Mouse (Mus musculus) ovary, postnatal 36 days (tissue): ENCODE data around the gene Slc2a12.

ENCODE experiments used
- DNase-seq: peaks from one replicate; pipeline ENCODE4 v3.0.0; 2022; ENCODE audit warnings: low spot score, mixed read lengths

Slc2a12 gene

GRCm38 (mm10) chr10:22660286-22661000, 15.6 kb downstream of the Slc2a12 start:
- DNase-seq, result no peak

DNA sequence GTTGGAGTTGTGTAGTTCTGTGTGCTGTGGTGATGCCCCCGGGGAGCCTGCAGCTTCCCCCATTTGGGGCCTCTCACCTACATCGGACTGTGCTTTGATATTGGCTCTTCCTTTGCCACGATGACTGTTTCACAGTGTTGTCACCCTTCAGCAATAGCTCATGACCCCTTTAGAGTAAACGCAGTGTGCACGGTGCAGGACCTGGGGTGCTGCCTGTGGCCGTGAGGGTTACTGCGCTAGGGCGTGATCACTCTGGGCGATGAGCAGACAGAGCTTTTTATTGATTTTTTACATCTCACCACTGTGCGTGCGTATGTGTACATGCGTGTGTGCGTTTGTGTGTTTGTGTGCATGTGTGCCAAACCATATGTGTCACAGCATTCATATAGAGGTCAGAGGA, 23.7 kb downstream of the Slc2a12 start:
- no peak for DNase-seq

GRCm38 (mm10) chr10:22674176-22674575, 29.4 kb downstream of the Slc2a12 start:
- no peak for DNase-seq

GRCm38 (mm10) chr10:22675848-22676630, 31.2 kb downstream of the Slc2a12 start:
- no peak for DNase-seq

GRCm38 (mm10) chr10:22696236-22696635, 51.4 kb downstream of the Slc2a12 start:
- no peak for DNase-seq

GRCm38 (mm10) chr10:22696864-22697263, 52.1 kb downstream of the Slc2a12 start:
- no peak for DNase-seq

- no peak for DNase-seq
Observed at GRCm38 (mm10) chr10:22698158-22698953, 53.5 kb downstream of the Slc2a12 start.

GRCm38 (mm10) chr10:22699487-22700335, 54.9 kb downstream of the Slc2a12 start:
- no peak for DNase-seq

DNA sequence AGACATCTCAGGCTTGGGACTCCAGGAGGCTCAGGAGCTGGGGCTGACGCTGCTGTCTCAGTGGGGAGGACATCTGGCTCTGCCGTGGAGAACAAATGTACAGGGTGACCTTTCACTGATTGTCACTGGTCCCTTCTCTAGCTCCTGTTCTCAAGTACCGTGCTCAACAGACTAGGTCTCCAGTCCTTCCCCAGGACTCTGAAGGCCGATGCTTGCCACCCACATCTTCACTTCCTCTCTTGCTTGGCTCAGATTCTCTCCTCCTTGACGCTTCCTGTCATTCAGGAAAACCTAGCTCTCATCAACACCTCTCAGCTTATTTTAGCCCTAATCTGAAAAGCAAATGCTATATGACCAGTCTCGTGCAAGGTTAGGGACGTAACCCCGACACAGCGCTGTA, 56.0 kb downstream of the Slc2a12 start:
- DNase-seq, result no peak

DNA sequence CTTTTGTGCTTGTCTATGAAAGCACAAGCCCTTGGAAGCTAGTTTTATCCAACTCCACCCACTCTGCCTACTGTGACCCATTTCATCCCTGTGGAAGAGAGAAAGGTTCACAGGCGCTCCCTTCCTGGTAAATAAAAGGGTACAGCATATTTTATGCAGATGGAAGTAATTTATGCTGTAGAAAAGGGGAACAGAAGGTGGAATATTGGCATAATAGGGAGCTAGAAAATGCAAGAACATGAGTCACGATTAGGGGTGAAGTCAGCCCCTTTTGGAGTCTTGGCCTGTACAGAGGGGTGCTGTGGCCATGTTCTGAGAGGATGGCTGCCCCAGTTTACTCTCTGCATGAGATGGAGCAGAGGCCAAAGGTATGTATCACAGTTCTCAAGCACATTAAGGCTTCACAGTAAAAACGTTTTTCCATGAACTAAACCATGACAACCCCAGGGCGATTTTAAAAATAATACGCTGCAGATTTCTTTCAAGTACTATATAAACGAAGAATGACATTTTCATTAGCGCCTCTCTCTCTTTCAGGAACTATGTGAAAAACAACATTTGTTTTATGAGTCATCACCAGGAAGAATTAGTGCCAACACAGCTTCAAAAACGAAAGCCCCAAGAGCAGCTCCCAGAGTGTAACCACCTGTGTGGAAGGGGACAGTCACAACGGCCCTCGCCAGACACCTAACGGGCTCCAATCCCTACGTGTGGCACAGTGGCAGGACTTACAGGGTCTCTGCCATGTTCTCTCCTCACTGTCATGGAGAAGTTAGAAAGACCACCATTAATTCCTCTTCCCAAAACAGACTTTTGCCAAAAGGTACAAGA, 56.9 kb downstream of the Slc2a12 start:
- DNase-seq, result no peak

GRCm38 (mm10) chr10:22703844-22704243, 59.0 kb downstream of the Slc2a12 start:
- DNase-seq, result no peak

- no peak for DNase-seq
Observed at GRCm38 (mm10) chr10:22708190-22708843, 63.5 kb downstream of the Slc2a12 start.

DNA sequence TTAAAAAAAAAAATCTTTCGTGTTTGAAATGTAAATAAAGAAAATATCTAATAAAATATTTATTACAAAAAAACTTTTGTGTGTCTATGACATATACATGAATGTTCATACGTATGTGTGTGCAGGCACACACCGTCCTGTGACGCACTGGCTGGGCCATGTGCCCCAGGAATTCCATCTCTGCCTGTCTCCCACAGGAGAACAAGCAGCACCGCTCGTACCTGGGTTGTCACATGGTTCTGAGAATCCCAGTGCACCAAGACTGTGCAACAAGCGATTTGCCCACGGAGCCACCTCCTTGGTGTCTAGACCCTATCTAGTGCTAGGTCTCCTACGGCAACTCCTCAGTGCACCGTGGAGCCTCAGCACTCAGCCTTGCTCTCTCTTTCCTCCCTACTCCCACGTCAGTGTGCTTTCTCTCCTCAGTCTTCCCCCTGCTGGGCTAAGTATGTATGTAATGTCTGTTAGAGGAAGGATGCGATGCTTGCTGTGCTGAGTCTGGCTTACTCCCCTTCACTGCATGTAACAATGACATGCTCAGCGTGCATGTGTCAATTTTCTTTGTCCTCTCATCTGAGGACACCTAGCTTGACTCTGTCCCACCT, 65.5 kb downstream of the Slc2a12 start:
- no peak for DNase-seq

- no peak for DNase-seq
Observed at GRCm38 (mm10) chr10:22712955-22713354, 68.1 kb downstream of the Slc2a12 start.

GRCm38 (mm10) chr10:22714520-22714919, 69.7 kb downstream of the Slc2a12 start:
- no peak for DNase-seq

DNA sequence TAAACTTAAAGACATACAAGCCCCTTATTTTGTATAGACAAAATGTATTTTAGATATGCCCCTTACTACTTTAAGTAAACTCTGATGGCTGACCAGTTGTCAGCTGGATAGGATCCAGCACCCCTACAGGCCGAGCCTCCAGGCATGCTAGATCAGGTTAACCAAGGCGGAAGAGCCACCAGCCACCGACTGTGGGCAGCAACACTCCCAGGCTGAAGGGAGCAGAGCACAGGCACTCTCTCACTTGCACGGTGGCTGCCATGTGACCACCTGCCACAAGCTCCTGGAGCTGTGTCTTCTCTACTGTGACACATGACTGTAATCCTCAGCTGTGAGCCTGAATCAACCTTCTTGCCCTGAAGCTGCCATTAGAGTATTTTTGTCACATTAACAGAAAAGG, 73.7 kb downstream of the Slc2a12 start:
- DNase-seq, result no peak

DNA sequence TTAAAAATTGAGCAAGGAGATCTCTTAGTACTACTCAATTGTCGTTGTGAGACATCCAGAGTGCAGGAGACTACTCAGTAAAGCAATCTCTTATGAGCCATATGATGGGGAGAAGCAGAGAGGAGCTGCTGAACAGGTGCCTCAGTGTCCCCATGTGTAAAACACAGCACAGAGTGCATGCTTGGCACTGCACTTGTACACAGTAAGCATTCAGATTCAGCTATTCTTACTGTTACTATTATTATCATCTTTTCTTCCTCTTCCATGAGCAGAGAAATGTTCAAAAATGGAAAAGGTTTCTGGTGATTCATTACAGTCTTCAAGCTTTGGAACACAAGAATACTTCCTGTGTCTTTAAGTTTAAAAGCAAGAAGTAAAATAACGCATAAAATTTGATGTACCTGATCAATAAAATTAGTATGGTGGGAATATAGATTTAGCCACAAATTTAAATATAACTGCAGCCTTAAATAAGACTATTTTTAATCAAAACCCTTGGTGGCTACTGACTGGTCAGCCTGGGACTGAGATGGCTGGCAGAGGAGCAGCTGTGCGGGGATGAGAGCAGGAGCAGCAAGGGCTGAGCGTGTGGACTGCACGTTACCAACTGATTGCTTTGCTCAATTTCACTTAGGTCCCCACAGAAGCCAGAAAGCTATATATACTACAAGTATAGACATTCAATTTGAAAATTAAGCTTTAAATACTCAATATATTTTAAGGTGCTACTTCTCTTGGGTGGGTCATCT, 76.1 kb downstream of the Slc2a12 start:
- DNase-seq, result no peak

DNA sequence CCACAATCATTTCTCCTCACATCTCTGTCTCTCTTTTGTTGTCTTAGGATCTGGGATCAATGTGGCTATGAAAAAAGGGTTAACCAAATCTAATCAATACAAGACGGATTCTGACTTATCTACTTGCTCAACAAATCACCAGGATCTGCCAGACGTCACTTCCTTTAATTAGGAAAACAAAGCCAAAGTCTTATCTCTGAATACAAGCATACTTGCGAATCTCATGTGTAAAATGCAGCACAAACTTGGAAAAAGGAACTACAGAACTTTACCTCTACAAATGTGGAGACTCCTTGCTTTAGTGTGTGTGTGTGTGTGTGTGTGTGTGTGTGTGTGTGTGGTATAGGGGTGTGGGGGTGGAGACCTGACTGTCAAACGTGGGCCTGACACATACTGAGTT, 80.4 kb downstream of the Slc2a12 start:
- no peak for DNase-seq

DNA sequence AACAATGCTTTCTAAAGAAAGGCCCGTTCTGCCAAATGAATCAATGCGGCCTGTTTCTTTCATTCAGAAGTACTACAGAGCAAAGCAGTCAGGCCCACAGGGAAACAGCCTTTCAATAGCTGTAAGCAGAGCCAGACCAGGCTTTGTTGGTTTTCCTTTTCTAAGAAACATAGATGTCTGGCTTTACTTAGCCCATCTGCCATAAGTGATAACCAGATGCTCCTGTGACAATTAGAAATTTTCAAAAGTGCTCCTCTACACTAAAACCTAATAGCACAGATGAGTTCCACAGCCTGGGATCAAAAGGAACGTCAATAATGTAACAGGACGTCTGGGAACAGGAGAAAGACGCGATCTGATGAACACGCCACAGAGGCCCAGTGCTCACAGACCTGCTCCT, 81.5 kb downstream of the Slc2a12 start:
- no peak for DNase-seq
